30 mouse cellular contexts compared by ENCODE assay signal in the genomic region with DNA sequence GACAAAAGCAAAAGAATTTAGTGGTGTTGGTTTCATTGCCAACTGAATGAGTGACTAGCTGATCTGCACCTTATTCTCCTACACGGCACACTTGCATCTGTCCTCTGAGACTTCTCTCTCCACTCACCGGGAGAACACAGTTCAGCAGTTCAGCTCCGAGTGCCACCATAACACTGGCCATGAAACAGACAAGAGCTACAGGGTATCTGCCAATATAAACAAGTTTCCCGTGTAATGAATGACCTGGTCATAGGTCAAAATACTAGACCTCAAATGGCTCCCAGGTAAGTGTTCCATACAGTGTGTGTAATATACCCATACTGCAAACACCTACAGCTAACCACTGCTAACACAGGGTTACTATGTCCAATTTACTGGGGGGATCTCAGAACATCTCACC. TPM values are rescaled to one million over a fixed set of nuclear protein-coding genes. Genes with fewer than 3 reads are reported as not detected.
"Had no signal": no experiment of that assay in that cellular context is flagged by ENCODE, and none has a peak within 500 bp of the region (broad histone marks: within the 10 kb centered on the region; RNA-seq: fewer than 3 reads in every experiment).

No protein-coding gene starts in this region.

- H3K36me3 ChIP-seq: embryonic facial prominence, embryonic 12.5 days had no signal

- H3K4me2 ChIP-seq: embryonic facial prominence, embryonic 12.5 days; embryonic facial prominence, embryonic 13.5 days; embryonic facial prominence, embryonic 15.5 days; forebrain, embryonic 12.5 days; forebrain, embryonic 13.5 days; forebrain, embryonic 15.5 days had no signal

- H3K9ac ChIP-seq: embryonic facial prominence, embryonic 12.5 days; embryonic facial prominence, embryonic 13.5 days; embryonic facial prominence, embryonic 15.5 days; forebrain, embryonic 12.5 days; forebrain, embryonic 13.5 days; forebrain, embryonic 15.5 days; forebrain, postnatal 0 days had no signal

- H3K27me3 ChIP-seq: embryonic facial prominence, embryonic 12.5 days; embryonic facial prominence, embryonic 13.5 days; embryonic facial prominence, embryonic 15.5 days; forebrain, embryonic 12.5 days; forebrain, embryonic 13.5 days; forebrain, embryonic 15.5 days had no signal

- DNase-seq: cerebellum, adult 18-20 months; cerebellum, adult 2 months; cerebellum, adult 8-10 months; cerebellum, adult 9-10 months; cerebellum, adult 9-11 months; cerebellum, postnatal 10 days; cerebellum, postnatal 14 days; cerebellum, postnatal 25 days; cerebellum, postnatal 36 days; embryo, embryonic 11 days; forebrain, postnatal 0 days; gastrocnemius, adult 2 months; gastrocnemius, postnatal 10 days; gastrocnemius, postnatal 14 days; gastrocnemius, postnatal 25 days; gastrocnemius, postnatal 36 days; heart, adult 11 months had no signal

- H3K27ac ChIP-seq: embryonic facial prominence, embryonic 10.5 days; embryonic facial prominence, embryonic 12.5 days; embryonic facial prominence, embryonic 13.5 days; embryonic facial prominence, embryonic 15.5 days; forebrain, embryonic 10.5 days; forebrain, embryonic 12.5 days; forebrain, embryonic 13.5 days; forebrain, embryonic 15.5 days; gastrocnemius, adult 2 months had no signal

- H3K4me3 ChIP-seq: embryonic facial prominence, embryonic 10.5 days; embryonic facial prominence, embryonic 12.5 days; embryonic facial prominence, embryonic 13.5 days; embryonic facial prominence, embryonic 15.5 days; erythroblast, embryonic 14.5 days; forebrain, embryonic 10.5 days; forebrain, embryonic 12.5 days; forebrain, embryonic 13.5 days; forebrain, embryonic 15.5 days; gastrocnemius, adult 2 months had no signal

- ATAC-seq: forebrain, embryonic 13.5 days; forebrain, embryonic 14.5 days; forebrain, embryonic 15.5 days; forebrain, embryonic 16.5 days; forebrain, postnatal 0 days had no signal

- H3K9me3 ChIP-seq: embryonic facial prominence, embryonic 10.5 days; embryonic facial prominence, embryonic 12.5 days; embryonic facial prominence, embryonic 13.5 days; embryonic facial prominence, embryonic 15.5 days; forebrain, embryonic 10.5 days; forebrain, embryonic 12.5 days; forebrain, embryonic 13.5 days; forebrain, embryonic 15.5 days had no signal

RNA-seq across cellular contexts. Expression of a gene that starts 11.6 kb away (rescaled TPM):
- polyA plus RNA-seq: erythroblast, embryonic 14.5 days had no signal

RNA-seq across cellular contexts. Expression of a gene that starts 35.4 kb away (rescaled TPM):
- total RNA-seq: common myeloid progenitor, adult 5-6 weeks; granulocyte monocyte progenitor cell, adult 5-6 weeks had no signal
